Mouse (Mus musculus): ENCODE data around the gene Gm10300. TPM values are rescaled to one million over a fixed set of nuclear protein-coding genes. Genes with fewer than 3 reads are reported as not detected.
A peak's percentile ranks its signal among the peaks of the same experiment; 100 is the strongest.

Gm10300 gene
- total RNA-seq, 2 experiments from 2014 or later: 0.17 TPM; not detected in 1

DNA sequence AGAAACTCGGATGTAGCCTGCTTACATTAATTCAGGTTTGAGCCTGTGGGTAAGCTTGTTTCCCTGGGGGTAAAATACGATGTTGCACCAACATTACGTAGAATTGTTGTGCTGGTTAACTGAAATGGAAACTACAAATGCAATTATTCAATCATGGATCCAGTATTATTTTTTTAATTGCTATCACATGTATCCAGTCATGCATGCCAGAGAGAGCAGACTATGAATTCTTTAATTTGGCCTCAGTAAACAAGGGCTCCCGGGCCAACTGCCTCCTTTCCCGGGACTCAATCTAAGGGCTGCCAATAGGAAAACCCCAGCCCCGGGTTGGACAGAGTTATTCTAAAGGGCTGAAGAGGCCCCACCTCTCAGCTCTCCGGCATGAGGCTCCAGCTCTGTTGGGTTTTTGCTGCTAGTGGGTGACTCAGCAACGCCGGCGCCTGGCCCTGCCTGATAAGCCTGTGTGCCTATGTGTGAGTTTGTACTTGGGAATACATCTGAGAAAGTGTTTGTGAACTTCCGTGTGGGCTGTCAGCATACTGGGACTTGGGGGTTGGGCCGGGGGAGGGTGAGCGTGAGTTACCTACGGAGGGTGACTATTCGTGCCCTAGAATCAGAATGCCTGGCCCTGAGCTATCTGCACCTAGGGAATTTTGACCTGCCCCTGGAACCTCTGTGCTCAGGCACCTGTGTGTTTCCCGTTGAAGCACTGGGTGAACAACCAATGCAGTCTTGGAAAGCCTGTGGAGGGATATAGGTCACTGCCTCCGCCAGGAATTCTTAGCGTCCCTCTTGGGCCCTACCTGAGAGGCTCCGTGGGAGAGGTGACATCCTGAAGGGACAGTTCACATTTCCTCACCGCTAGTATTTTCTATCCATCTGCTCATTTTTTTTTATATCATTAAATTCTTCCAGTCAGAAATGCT is 2.2 kb downstream of the Gm10300 start:
- peak; percentile 43 for DNase-seq (ENCODE audit: low spot score)
- intact Hi-C loops (cut with DNase I): loop anchor here (5.0 kb wide), 1 partner anchor 44 kb away; no protein-coding TSS in a partner anchor

DNA sequence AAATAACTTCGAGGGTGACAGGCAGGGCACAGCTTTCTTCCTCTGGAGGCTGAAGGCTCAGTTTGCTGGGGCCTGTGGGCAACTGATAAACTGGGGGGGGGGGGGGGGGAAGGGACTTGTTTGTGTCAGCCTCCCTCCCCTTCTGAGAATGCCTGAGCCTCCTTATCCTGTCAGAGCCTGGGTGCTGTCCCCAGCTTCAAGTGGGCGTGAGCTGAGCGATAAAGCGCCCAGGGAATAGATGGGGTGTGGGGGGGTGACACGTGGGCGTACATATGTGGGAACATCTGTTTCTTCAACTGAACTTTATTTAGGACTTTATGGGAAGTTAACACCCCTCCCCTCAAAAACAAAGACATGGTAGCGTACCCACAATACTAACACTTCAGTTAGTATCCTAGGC is 2.9 kb downstream of the Gm10300 start:
- intact Hi-C loops (cut with DNase I): loop anchor here (5.0 kb wide), 1 partner anchor 45 kb away; no protein-coding TSS in a partner anchor

DNA sequence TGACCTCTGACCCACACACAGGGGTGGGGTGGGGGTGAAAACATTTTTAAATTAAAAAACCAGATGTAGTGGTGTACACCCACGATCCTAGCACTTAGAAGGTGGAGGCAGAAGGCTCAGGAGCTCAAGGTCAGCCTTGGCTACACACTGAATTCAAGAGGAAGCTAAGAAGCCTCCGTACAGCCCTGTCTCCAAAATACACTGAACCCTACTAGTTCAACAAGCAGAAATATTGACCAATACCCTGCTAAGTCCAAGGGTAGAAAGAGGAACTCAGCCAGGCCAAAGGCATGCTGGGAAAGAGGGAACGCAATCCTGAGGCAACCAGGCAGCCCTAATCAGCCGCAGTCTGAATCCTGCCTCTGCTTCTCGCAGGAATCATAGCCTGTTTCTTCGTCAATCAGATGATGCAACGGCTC is 3.8 kb downstream of the Gm10300 start:
- intact Hi-C loops (cut with DNase I): loop anchor here (2.0 to 5.0 kb wide), 2 partner anchors 46 to 162 kb away; no protein-coding TSS in a partner anchor
- DNase-seq (ENCODE audit: low spot score): no peak

More for the DNA sequence above, 2.9 kb downstream of the Gm10300 start:
- DNase-seq (ENCODE audit: low spot score): no peak

DNA sequence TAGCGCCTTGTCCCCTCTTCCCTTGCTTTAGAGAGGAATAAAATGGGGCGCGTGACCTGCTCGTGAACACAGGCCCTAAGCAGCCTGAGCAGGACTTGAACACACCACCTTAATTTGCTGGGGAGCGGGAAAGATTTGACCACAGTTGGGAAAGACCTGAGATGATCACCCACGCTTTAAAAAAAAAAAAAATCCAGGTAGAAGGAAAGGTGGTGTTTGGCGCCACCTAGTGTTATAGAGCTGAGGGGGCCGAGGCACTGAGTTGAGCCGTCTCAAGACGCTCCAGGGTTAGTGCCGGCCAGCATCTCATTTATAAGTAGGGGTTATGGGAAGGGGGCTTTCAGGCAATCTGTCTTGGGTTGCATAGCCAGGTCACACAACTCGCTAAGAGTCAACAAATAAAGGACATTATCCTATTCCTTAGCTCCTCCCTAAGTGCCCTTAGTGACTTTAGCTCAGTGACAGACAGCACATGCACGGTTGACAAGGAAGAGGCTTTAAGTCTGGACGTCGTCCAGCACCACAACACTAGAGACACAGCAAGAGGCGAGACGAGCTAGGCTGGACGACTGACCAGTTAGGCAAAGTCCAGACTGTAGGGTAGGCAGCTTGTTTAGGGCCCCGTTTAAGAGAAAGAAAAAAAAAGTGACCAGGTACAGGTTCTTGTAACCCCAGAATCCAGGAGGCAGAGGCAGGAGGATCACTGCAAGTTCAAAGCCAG is 5.2 kb downstream of the Gm10300 start:
- intact Hi-C loops (cut with DNase I): loop anchor here (1.0 to 5.0 kb wide), 4 partner anchors 47 to 219 kb away; no protein-coding TSS in a partner anchor
- no peak for DNase-seq (ENCODE audit: low spot score)

DNA sequence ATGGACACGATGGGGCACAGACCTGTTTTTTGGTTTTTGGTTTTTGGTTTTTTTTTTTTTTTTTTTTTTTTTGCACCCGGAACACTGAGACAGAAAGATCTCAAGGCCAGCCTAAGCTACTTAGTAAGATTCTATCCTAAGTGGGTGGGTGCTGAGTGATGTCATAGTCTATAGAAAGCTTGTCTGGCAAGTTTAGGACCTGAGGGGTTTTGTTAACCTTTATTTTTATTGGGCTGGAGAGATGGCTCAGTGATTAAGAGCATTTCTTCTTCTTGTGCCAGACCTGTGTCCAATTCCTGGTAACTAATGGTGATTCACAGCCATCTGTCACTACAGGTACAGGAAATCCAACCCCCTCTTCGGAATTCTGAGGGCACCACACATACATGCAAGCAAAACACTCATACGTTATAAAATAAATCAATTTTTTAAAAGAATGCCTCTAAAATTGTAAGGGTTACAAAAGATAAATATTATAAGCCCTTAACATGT is 6.0 kb downstream of the Gm10300 start:
- intact Hi-C loops (cut with DNase I): no loop called here
- no peak for DNase-seq (ENCODE audit: low spot score)

DNA sequence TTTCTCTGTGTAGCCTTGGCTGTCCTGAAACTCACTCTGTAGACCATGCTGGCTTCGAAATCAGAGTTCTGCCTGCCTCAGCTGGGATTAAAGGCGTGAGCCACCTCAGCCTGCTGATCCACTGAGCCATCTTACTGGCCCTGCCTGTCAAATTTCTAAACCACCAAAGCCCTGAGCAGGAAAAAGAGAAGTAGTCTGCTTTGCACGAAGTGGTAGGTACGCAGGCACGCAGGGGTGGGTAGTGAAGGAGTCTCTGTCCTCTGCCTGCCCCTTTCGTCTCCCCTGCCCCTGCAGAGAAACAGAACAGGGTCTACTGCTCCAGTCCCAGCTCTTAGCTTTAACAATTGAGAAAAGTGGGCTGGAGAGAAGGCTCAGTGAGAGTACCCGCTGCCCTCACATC is 10.6 kb downstream of the Gm10300 start:
- intact Hi-C loops (cut with DNase I): no loop called here
- no peak for DNase-seq (ENCODE audit: low spot score)

DNA sequence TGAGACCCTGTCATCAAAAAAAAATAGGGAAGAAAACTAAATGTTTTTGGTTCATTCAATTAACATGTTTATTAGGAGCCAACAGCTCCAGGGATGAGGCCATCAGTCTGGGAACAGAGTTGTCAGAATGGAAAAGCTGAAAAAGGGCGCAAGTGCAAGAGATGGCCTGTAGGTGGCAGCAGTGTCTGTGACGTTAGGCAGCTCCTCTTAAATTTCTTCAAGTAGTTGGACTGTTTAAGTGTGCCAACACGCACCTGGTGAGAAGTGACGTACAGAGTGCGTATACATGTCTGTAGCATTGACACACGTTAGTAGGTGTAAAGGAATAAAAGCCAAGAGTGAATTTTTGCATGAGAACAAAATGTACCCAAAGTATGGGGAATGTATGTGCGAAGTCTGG is 14.4 kb downstream of the Gm10300 start:
- intact Hi-C loops (cut with DNase I): loop anchor here (2.0 kb wide), 1 partner anchor 90 kb away; no protein-coding TSS in a partner anchor
- no peak for DNase-seq (ENCODE audit: low spot score)

DNA sequence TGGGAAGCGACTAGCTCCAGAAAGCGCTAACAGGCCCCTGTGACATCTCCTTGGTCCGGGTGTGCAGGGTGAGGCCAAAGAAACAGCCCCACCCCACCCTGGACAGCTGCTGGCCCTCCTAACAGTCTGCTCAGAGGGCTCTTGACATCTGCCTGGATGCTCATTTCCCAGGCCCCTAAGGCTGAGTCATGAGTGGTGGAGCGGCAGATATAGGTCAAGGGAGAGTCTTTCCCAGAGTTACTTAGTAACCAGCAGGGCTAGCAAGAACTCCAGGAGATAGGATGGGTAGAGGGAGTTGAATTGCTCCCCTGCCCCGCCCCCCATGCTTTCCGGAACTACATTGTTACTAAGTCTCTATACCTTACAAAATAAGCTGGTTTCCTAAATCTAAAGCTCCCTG is 18.6 kb downstream of the Gm10300 start:
- intact Hi-C loops (cut with DNase I): no loop called here
- no peak for DNase-seq (ENCODE audit: low spot score)

DNA sequence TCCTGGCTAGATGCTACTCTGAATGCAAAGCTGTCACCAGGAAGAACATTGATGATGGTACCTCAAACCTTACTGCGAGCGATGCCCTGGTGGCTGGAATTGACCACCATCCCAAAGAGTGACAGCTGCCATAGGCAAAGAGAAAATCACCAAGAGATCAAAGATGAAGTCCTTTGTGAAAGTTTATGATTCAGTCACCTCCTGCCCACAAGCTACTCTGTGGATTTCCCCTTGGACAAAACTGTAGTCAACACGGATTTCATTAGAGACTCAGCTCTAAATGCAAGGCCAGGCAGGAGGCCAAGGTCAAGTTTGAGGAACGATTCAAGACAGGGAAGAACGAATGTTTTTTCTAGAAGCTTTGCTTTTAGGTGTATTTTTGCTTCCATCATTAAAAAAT is 19.4 kb downstream of the Gm10300 start:
- intact Hi-C loops (cut with DNase I): no loop called here
- no peak for DNase-seq (ENCODE audit: low spot score)

DNA sequence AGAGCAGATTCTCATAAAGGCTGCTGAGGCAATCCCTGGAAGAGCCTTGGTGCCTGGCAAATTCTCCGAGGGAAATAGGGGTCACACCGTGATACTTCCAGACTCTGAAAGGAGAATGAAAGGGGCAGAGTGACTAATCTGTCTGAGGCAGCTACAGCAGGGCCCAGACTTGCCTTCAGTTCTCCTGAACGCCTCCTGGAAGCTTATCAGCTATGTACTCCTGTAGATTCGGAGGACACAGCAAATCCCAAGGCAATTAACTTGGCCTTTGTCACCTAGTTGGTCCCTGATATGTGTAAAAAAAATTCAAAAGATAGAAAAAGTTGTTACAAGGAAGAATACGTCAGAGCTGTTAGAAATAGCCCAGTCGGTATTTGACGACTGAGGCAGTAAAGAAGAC is 20.5 kb downstream of the Gm10300 start:
- no peak for DNase-seq (ENCODE audit: low spot score)
- intact Hi-C loops (cut with DNase I): no loop called here

DNA sequence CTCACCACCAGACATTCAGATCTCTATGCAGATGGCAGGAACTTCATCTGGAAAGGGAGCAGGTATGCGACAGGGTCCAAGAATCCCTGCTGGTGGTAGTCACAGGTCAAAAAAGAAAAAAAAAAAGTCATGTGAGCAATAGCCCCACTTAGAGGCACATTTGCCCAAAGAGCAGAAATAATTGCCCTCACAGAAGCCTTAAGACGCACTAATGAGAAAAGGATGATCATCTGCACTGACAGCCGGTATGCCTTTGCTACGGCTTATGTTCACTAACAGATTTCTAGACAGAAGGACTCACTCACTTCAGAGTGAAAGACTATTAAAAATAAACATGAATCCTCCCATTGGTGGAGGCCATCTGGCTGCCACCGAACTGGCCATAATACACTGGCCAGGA is 25.1 kb downstream of the Gm10300 start:
- intact Hi-C loops (cut with DNase I): no loop called here
- DNase-seq (ENCODE audit: low spot score): no peak

DNA sequence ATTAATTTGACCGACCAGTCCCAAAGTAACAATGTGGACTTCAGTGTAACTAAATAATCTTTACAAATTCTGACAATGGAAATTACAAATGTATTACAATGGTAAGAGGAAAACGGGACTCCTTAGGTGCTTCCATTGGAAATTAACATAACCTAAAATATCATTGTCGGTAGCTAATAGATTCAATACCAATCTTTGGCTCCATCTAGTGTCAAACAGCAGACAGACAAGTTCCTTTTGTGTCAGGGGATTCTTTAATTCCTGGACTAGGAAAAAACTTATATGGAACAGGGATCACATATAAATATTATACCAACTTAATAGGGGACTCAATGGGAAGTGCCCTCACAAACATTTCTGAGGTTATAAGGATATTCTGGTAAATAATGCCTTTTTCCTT is 26.7 kb downstream of the Gm10300 start:
- DNase-seq (ENCODE audit: low spot score): no peak
- intact Hi-C loops (cut with DNase I): no loop called here

DNA sequence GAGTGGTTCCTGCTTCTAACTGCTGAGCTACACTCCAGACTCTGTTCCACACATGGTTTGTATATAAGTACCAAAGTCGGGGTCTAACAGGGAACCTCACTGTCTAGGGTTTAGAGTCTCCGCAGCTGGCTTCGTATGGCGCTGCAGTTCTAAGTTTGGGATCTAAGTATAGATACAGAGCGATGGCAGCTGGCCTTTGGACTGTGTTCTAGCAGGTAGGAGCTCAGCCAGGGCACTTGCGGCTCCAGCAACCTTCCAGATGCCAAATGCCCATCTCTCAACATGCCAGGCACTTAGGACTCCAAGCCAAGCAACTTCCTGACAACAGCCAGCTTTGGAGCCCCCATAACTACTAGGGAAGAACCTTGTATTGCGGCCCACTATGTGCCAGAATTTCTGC is 33.7 kb downstream of the Gm10300 start:
- no peak for DNase-seq (ENCODE audit: low spot score)
- intact Hi-C loops (cut with DNase I): no loop called here

DNA sequence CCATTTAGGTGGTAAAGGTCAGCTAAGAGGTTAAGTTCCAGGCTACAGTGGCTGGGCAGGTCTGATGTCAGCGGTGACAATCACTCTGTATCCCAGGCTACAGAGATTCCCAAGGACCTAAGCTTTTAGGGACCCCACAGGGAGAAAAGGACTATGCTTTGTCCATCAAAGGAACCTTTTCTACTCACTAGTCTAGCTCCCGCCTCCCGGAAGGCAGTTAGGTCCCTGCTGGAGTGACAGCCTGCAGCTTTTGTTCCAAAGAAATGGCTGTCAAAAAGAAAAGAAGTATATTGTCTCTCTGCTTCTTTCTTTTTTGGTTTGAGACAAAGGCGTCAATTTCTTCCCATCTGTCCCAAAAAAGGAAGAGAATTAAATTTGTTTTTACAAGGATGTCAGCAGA is 36.7 kb downstream of the Gm10300 start:
- intact Hi-C loops (cut with DNase I): no loop called here
- DNase-seq (ENCODE audit: low spot score): no peak

DNA sequence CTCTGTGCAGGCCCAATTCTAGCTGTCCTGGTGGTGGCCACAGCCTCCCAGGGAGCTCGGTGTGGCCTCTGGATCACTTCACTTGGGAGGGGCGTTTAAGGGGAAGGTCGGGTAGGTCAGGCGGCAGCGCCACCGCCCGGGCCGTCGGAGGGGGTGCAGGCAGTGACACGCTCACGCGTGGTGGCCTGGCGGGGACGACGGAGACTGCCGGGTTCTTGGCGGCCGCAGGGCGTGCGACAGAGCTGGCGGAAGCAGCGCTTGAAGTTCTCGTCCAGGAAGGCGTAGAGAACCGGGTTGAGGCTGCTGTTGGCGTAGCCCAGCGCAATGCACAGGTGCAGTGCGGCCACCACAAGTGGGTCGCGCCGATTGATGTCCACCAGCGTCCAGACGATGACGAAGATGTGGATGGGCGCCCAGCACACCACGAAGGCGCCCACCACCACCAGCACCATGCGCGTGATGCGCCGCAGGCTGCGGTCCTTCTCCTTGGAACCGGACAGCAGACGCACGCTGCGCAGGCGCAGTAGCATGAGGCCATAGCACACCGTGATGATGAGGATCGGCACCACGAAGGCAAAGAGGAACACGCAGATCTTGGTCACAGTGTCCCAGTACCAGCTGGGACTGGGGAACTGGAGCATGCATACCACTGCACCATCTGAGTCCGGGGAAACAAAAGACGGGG is 39.1 kb downstream of the Gm10300 start:
- intact Hi-C loops (cut with DNase I): no loop called here
- no peak for DNase-seq (ENCODE audit: low spot score)

DNA sequence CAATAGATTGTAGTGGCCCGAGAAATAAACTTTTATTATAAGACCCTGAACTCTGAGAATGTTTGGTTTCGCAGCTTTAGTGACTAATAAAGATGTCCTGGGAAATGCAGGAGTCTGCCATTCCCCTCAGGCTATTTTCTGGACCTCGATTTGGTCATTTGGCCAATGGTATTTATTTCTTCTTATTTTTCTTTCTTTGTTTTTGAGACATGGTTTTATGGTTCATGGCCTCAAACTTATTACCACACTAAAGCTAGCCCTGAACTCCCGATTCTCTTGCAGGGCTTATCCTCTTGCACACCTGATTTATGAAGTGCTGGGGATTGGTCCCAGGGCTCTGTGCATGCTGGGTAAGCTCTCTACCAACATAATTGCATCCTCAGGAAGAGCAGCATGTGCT is 41.8 kb downstream of the Gm10300 start:
- intact Hi-C loops (cut with DNase I): no loop called here
- DNase-seq (ENCODE audit: low spot score): no peak

DNA sequence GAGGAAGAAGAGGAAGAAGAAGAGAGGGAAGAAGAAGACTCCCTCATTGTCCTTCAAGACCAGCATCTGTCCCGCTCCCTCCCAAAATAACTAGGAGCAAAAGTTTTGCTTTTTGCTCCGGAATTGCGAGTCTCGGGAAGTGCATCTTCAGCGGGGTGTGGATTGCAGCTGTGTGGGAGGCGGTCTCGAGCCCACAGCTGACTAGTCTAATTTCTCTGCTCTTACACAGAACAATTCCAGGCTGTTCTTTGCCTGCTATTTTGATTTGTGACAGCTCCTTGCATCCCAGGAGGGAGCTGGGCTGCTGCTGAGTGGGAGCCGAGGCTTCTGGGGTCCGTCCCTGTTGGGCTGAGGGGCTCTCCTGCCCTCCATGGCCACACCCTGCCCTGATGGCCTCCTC is 45.1 kb downstream of the Gm10300 start:
- DNase-seq (ENCODE audit: low spot score): no peak
- intact Hi-C loops (cut with DNase I): no loop called here

DNA sequence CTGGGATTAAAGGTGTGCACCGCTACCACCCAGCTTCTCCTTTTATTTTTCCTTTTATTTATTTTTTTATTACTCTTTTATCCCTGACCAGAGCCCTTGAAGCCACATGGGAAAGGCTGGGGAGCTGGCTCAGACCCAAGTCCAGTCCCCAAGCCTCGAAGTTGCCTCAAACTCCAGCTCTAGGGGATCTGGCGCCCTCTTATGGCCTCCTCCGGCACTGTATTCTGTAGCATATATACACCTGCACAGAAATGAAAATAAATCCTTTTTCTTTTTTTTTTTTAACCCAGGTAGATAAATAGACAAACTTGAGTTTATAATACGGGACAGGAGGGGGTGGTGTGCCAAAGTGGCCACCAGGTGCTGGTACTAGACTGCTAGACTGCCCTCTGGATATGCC is 47.2 kb downstream of the Gm10300 start:
- DNase-seq (ENCODE audit: low spot score): no peak
- intact Hi-C loops (cut with DNase I): no loop called here

DNA sequence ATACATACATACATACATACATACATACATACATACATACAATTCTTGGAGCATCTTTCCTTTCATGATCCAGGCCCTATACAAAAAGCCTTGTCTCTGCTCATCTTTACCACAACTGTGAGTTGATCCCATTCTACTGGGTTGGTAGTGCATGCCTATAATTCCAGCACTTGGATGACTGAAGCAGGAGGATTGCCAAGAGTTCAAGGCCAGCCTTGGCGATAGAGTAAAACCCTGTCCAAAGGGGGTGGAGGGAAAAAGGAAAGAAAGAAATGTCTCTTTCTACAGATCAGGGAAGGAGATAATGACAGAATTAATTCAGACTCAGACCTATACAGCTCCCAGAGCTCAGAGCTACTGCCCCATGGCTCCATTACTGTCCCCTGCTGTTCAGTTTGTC is 48.7 kb downstream of the Gm10300 start:
- DNase-seq (ENCODE audit: low spot score): no peak
- intact Hi-C loops (cut with DNase I): no loop called here
